Mouse (Mus musculus) hematopoietic stem cell, adult 5-6 weeks (primary cell): ENCODE results near the gene Olfr62. TPM values are rescaled to one million over a fixed set of nuclear protein-coding genes. Genes with fewer than 3 reads are reported as not detected.

Experiments used
- total RNA-seq: library from RNA; stranded (forward); fragments of 172-1452, 232-1000 nt; gene quantifications from 2 replicates; pipeline ENCODE4 v1.2.3, GENCODE M21; 2017

Gene Olfr62
- total RNA-seq, 1 experiment from 2014 or later = not detected

Other genes with a start within 250 kb of the Olfr62 start
- gene Szt2, start 249.7 kb upstream of the Olfr62 start, total RNA-seq = 5.2 and 7.0 TPM in 2 replicates
- 35.9 and 70.3 TPM in 2 replicates for gene Med8, start 249.6 kb upstream of the Olfr62 start, total RNA-seq
- 35.4 and 39.4 TPM in 2 replicates for gene Elovl1, start 230.9 kb upstream of the Olfr62 start, total RNA-seq
- gene Cdc20, start 221.6 kb upstream of the Olfr62 start, total RNA-seq = 61.3 and 63.3 TPM in 2 replicates
- gene Mpl, start 201.4 kb upstream of the Olfr62 start, total RNA-seq = 31.3 and 33.8 TPM in 2 replicates
- gene Tie1, start 168.9 kb upstream of the Olfr62 start, total RNA-seq = 23.3 and 24.5 TPM in 2 replicates
- gene 2610528J11Rik, start 132.0 kb upstream of the Olfr62 start, total RNA-seq = not detected in 2 replicates
- gene Tmem125, start 114.9 kb upstream of the Olfr62 start, total RNA-seq = not detected in 2 replicates
- 0.19 and 2.0 TPM in 2 replicates for gene Cfap57, start 38.2 kb upstream of the Olfr62 start, total RNA-seq
- gene Ebna1bp2, start 38.2 kb upstream of the Olfr62 start, total RNA-seq = 106 and 124 TPM in 2 replicates
- not detected in 2 replicates for gene Olfr1342, start 33.8 kb downstream of the Olfr62 start, total RNA-seq
- gene Olfr1341, start 44.6 kb downstream of the Olfr62 start, total RNA-seq = not detected in 2 replicates
- gene Olfr1340, start 61.2 kb downstream of the Olfr62 start, total RNA-seq = not detected in 2 replicates
- gene Olfr1339, start 73.2 kb downstream of the Olfr62 start, total RNA-seq = not detected in 2 replicates
- not detected in 2 replicates for gene Olfr1338, start 99.8 kb downstream of the Olfr62 start, total RNA-seq
- gene Olfr1337, start 123.6 kb downstream of the Olfr62 start, total RNA-seq = not detected in 2 replicates
- not detected in 2 replicates for gene Olfr1335, start 151.0 kb downstream of the Olfr62 start, total RNA-seq
- not detected in 2 replicates for gene Olfr1333, start 177.3 kb downstream of the Olfr62 start, total RNA-seq
- not detected in 2 replicates for gene Olfr1331, start 205.7 kb downstream of the Olfr62 start, total RNA-seq
- not detected in 2 replicates for gene Olfr1330, start 229.6 kb downstream of the Olfr62 start, total RNA-seq